Mouse (Mus musculus) MEL (cell line): ENCODE measurements at regions not wholly inside any gene's neighbourhood (a gene's known extent, or its start where the extent isn't known, plus 50 kb on each side); places are given as distances from the start of the nearest gene placed in this dataset.

Experiments used
- BHLHE40 ChIP-seq: IDR thresholded peaks from 2 replicates; pipeline ENCODE4 v1.6.1; 2012; ENCODE audit warnings: low read depth, mild to moderate bottlenecking, inconsistent platforms, low read length, improper control_type of control experiment, borderline replicate concordance
- CHD2 ChIP-seq: IDR thresholded peaks from 2 replicates; pipeline ENCODE4 v1.6.1; 2011; ENCODE audit warnings: low read length, improper control_type of control experiment
- CTCF ChIP-seq, 3 experiments: IDR thresholded peaks in 2 of 3; conservative IDR thresholded peaks in 1 of 3; 2 replicates each; pipeline ENCODE4 v1.5.1; 2011 to 2012; ENCODE audit warnings: low read length in 3 of 3, low read depth in 2 of 3, mild to moderate bottlenecking in 2 of 3, improper control_type of control experiment in 1 of 3, inconsistent platforms in 1 of 3, mixed read lengths in 1 of 3, moderate library complexity in 1 of 3; ENCODE audit not compliant: control insufficient read depth in 1 of 3, insufficient read depth in 1 of 3, poor library complexity in 1 of 3, severe bottlenecking in 1 of 3
- E2F4 ChIP-seq: IDR thresholded peaks from 2 replicates; pipeline ENCODE4 v1.6.1; 2011; ENCODE audit warnings: low read depth, low read length, improper control_type of control experiment, borderline replicate concordance
- GABPA ChIP-seq: IDR thresholded peaks from 2 replicates; pipeline ENCODE4 v1.6.1; 2012; ENCODE audit warnings: low read depth, mild to moderate bottlenecking, inconsistent platforms, low read length, improper control_type of control experiment, moderate library complexity
- HCFC1 ChIP-seq: IDR thresholded peaks from 2 replicates; pipeline ENCODE4 v1.6.1; 2012; ENCODE audit warnings: low read depth, mild to moderate bottlenecking, inconsistent platforms, low read length, improper control_type of control experiment, moderate library complexity
- MXI1 ChIP-seq: IDR thresholded peaks from 2 replicates; pipeline ENCODE4 v1.6.1; 2011; ENCODE audit warnings: mild to moderate bottlenecking, low read depth, low read length, improper control_type of control experiment
- MYC ChIP-seq: IDR thresholded peaks from 2 replicates; pipeline ENCODE4 v1.6.1; 2011; ENCODE audit warnings: low read depth, mild to moderate bottlenecking, low read length, improper control_type of control experiment, moderate library complexity
- TBP ChIP-seq: IDR thresholded peaks from 2 replicates; pipeline ENCODE4 v1.8.0; 2011; ENCODE audit warnings: low read depth, low read length, improper control_type of control experiment

DNA sequence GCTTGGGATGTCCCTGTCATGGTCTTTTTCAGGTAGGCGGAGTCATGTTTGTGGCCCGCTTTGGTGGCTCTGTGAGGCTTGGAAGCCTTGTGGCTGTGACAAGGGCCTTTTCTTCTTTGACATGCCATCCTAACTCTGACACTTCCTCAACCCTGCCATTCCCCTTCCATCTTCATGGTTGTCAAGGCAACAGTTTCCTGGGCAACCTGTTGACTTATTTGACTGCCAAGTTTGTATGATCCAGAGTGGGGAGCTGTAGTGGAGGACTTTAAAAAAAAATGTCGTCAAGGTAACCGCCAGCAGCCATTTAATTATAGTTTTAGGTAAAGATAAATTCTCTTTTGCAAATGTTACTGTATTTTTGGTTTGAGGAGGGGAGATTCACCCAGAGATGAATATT, 56.8 kb upstream of the Kcng1 start:
- TF ChIP-seq HCFC1 (no peak), CTCF (IDR thresholded peaks at IDR 0.05 in 2 of 3, conservative IDR thresholded peaks at IDR 0.05 in 1 of 3; ENCODE audit: control insufficient read depth in 1 of 3, insufficient read depth in 1 of 3, low read depth in 2 of 3, low read length in 3 of 3, poor library complexity in 1 of 3, severe bottlenecking in 1 of 3) (no peak), MYC (no peak), GABPA (no peak), CHD2 (no peak), TBP (no peak), MXI1 (no peak), E2F4 (no peak), BHLHE40 (no peak)
